ENCODE assay signal across 23 mouse cellular contexts in the genomic region with DNA sequence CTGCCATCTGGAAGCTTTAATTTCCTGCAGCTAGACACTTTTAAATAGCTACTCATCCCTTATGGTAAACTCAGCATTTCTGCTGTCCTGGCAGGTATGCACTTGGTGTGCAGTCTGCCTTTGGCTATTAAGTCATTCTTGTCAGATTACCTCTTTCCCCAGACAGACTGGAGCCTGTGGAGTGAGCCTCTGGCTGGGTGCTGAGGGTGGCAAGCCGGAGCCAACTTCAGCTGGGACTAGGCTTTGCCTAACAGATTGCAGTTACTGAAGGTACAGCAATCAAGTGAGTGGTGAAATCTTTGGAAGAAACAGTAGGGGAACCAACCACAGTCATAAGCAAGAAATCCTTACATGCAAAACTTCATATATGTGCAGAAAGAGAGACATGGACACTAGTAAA.
DNase-seq lines count a peak whose midpoint lies in the region; ATAC-seq and TF ChIP-seq lines count a peak whose summit lies in the region.
"Had no signal": no experiment of that assay in that cellular context is flagged by ENCODE, and none has a peak within 500 bp of the region (broad histone marks: within the 10 kb centered on the region; RNA-seq: fewer than 3 reads in every experiment).

No protein-coding gene starts in this region.

- no peak overlapping the region for H3K4me3 ChIP-seq in forebrain, embryonic 14.5 days (ENCODE audit: low read depth, low read length)
- no peak overlapping the region for H3K4me3 ChIP-seq in forebrain, embryonic 10.5 days
- no peak overlapping the region for H3K4me3 ChIP-seq in hindbrain, embryonic 16.5 days (ENCODE audit: low read length)
- H3K4me3 ChIP-seq in hindbrain, embryonic 13.5 days = no peak overlapping the region
- H3K4me3 ChIP-seq: layer of hippocampus, adult 2 months; liver, embryonic 12.5 days; midbrain, embryonic 12.5 days; neural tube, embryonic 13.5 days had no signal

- peak; percentile 71 to 84 for DNase-seq in cerebellum, postnatal 10 days
- no peak for DNase-seq in cerebellum, adult 11 months
- DNase-seq in forebrain, embryonic 14.5 days (ENCODE audit: low spot score) = peak; percentile 6
- DNase-seq in forebrain, embryonic 10.5 days (ENCODE audit: extremely low spot score, low spot score) = no peak
- DNase-seq in brain, embryonic 14.5 days (ENCODE audit: low read depth) = peak; percentile 26
- DNase-seq: adrenal gland, adult 8-10 months; gastrocnemius, postnatal 10 days; kidney, adult 11 months; kidney, postnatal 25 days; liver, postnatal 0 days; lung, postnatal 36 days; right cerebral cortex, postnatal 4 days; thymus, adult 18-20 months; thymus, postnatal 25 days had no signal

- no peak overlapping the region for H3K27ac ChIP-seq in forebrain, embryonic 14.5 days (ENCODE audit: low read depth, low read length)
- no peak overlapping the region for H3K27ac ChIP-seq in forebrain, embryonic 10.5 days
- no peak overlapping the region for H3K27ac ChIP-seq in hindbrain, embryonic 16.5 days (ENCODE audit: low read depth, low read length)
- H3K27ac ChIP-seq in hindbrain, embryonic 13.5 days = no peak overlapping the region
- H3K27ac ChIP-seq: layer of hippocampus, adult 2 months; liver, embryonic 12.5 days; midbrain, embryonic 12.5 days; neural tube, embryonic 13.5 days; stomach, postnatal 0 days had no signal

- no peaks in the 10 kb centered on the region for H3K36me3 ChIP-seq in forebrain, embryonic 14.5 days (ENCODE audit: control insufficient read depth, insufficient read depth, low read length)
- no peaks in the 10 kb centered on the region for H3K36me3 ChIP-seq in forebrain, embryonic 10.5 days (replicated peaks)
- no peaks in the 10 kb centered on the region for H3K36me3 ChIP-seq in hindbrain, embryonic 16.5 days (ENCODE audit: control insufficient read depth, insufficient read depth, low read length)
- H3K36me3 ChIP-seq in hindbrain, embryonic 13.5 days = no peaks in the 10 kb centered on the region
- H3K36me3 ChIP-seq: G1E; liver, embryonic 12.5 days; midbrain, embryonic 12.5 days; neural tube, embryonic 13.5 days had no signal

- no peak for TF ChIP-seq POLR2A in brain, embryonic 14.5 days (IDR thresholded peaks at IDR 0.05; ENCODE audit: borderline replicate concordance, extremely low read depth, insufficient read depth, insufficient read length, poor library complexity, severe bottlenecking)

- H3K4me2 ChIP-seq in forebrain, embryonic 14.5 days (ENCODE audit: low read length) = no peak overlapping the region
- H3K4me2 ChIP-seq in hindbrain, embryonic 16.5 days (ENCODE audit: low read length) = no peak overlapping the region
- H3K4me2 ChIP-seq in hindbrain, embryonic 13.5 days = no peak overlapping the region
- H3K4me2 ChIP-seq: liver, embryonic 12.5 days; midbrain, embryonic 12.5 days; neural tube, embryonic 13.5 days had no signal

- H3K27me3 ChIP-seq in forebrain, embryonic 14.5 days (replicated peaks; ENCODE audit: control insufficient read depth, insufficient read depth, low read length) = no peaks in the 10 kb centered on the region
- no peaks in the 10 kb centered on the region for H3K27me3 ChIP-seq in forebrain, embryonic 10.5 days (ENCODE audit: poor library complexity, severe bottlenecking)
- H3K27me3 ChIP-seq in hindbrain, embryonic 16.5 days (replicated peaks; ENCODE audit: control insufficient read depth, insufficient read depth, low read length) = no peaks in the 10 kb centered on the region
- H3K27me3 ChIP-seq in hindbrain, embryonic 13.5 days = no peaks in the 10 kb centered on the region
- H3K27me3 ChIP-seq: liver, embryonic 12.5 days; midbrain, embryonic 12.5 days; neural tube, embryonic 13.5 days had no signal

- 92% methylated on average over 1 of the region's 1 CpGs for WGBS in forebrain, embryonic 14.5 days
- 94% methylated on average over 1 of the region's 1 CpGs for WGBS in forebrain, embryonic 10.5 days
- 76% methylated on average over 1 of the region's 1 CpGs for WGBS in hindbrain, embryonic 16.5 days
- 90% methylated on average over 1 of the region's 1 CpGs for WGBS in hindbrain, embryonic 13.5 days

- no peak for TF ChIP-seq CTCF in brain, embryonic 14.5 days (IDR thresholded peaks at IDR 0.05; ENCODE audit: borderline replicate concordance, extremely low read depth, insufficient read depth, insufficient read length)

- H3K9me3 ChIP-seq in forebrain, embryonic 14.5 days (replicated peaks; ENCODE audit: control insufficient read depth, low read length) = no peaks in the 10 kb centered on the region
- H3K9me3 ChIP-seq in forebrain, embryonic 10.5 days = no peaks in the 10 kb centered on the region
- H3K9me3 ChIP-seq in hindbrain, embryonic 16.5 days (ENCODE audit: control insufficient read depth, low read length) = no peaks in the 10 kb centered on the region
- H3K9me3 ChIP-seq in hindbrain, embryonic 13.5 days = no peaks in the 10 kb centered on the region
- H3K9me3 ChIP-seq: G1E; liver, embryonic 12.5 days; midbrain, embryonic 12.5 days; neural tube, embryonic 13.5 days had no signal

- no peaks in the 10 kb centered on the region for H3K4me1 ChIP-seq in forebrain, embryonic 14.5 days (ENCODE audit: control insufficient read depth, insufficient read depth, low read length)
- no peaks in the 10 kb centered on the region for H3K4me1 ChIP-seq in forebrain, embryonic 10.5 days
- no peaks in the 10 kb centered on the region for H3K4me1 ChIP-seq in hindbrain, embryonic 16.5 days (ENCODE audit: control insufficient read depth, insufficient read depth, low read depth, low read length)
- H3K4me1 ChIP-seq in hindbrain, embryonic 13.5 days (replicated peaks) = no peaks in the 10 kb centered on the region
- H3K4me1 ChIP-seq: liver, embryonic 12.5 days; midbrain, embryonic 12.5 days; neural tube, embryonic 13.5 days had no signal

- H3K9ac ChIP-seq in forebrain, embryonic 14.5 days (ENCODE audit: low read length) = no peak overlapping the region
- no peak overlapping the region for H3K9ac ChIP-seq in hindbrain, embryonic 16.5 days (ENCODE audit: low read depth, low read length)
- H3K9ac ChIP-seq in hindbrain, embryonic 13.5 days = no peak overlapping the region
- H3K9ac ChIP-seq: liver, embryonic 12.5 days; liver, postnatal 0 days; midbrain, embryonic 12.5 days; neural tube, embryonic 13.5 days had no signal

- ATAC-seq in forebrain, embryonic 14.5 days = no peak
- ATAC-seq in hindbrain, embryonic 16.5 days = peak; percentile 64; the same call in 1 of the 2 replicates
- ATAC-seq in hindbrain, embryonic 13.5 days (ENCODE audit: low FRiP score) = no peak
- ATAC-seq: inflammation-experienced regulatory T-cells, adult 6 months; liver, embryonic 12.5 days; liver, postnatal 0 days had no signal

Comparison
In these comparisons a context has a peak if more than half of its experiments do, and no peak if none do; other contexts are left out.
1. DNase-seq: peak in cerebellum, postnatal 10 days (2 of 2), forebrain, embryonic 14.5 days (single experiment) and brain, embryonic 14.5 days (single experiment); none in cerebellum, adult 11 months (single experiment) and forebrain, embryonic 10.5 days (single experiment).